Mouse (Mus musculus): Measurements from ENCODE around the gene Gm49369.

- peak; percentile 75 for TF ChIP-seq CTCF (IDR thresholded peaks at IDR 0.05; ENCODE audit: low read depth)
- no peak for TF ChIP-seq EP300 (optimal IDR thresholded peaks at IDR 0.05)
Measured at GRCm38 (mm10) chr7:142428213-142428612, 45.7 kb upstream of the Gm49369 start.
